Mouse (Mus musculus) CH12.LX (cell line): ENCODE measurements at regions not wholly inside any gene's neighbourhood (a gene's known extent, or its start where the extent isn't known, plus 50 kb on each side); places are given as distances from the start of the nearest gene placed in this dataset.

ENCODE experiments used
- DNase-seq: peaks from one replicate; pipeline ENCODE4 v3.0.0-alpha.2; 2013; ENCODE audit errors: extremely low read depth
- H3K27ac ChIP-seq: 2 replicates; pipeline ENCODE4 v1.5.1; 2012; ENCODE audit warnings: low read depth, mild to moderate bottlenecking, control low read depth, moderate library complexity; ENCODE audit not compliant: insufficient read depth
- H3K27me3 ChIP-seq: replicated peaks from 2 replicates; pipeline ENCODE3; 2012; ENCODE audit warnings: inconsistent platforms
- H3K36me3 ChIP-seq, 2 experiments: replicated peaks in 1 of 2; 2 replicates each; pipeline versions ENCODE3 to v1.6.1; 2012; ENCODE audit warnings: inconsistent platforms in 1 of 2, low read length in 1 of 2, mild to moderate bottlenecking in 1 of 2, mixed read lengths in 1 of 2, moderate library complexity in 1 of 2; ENCODE audit not compliant: control insufficient read depth in 1 of 2, insufficient read depth in 1 of 2
- H3K4me1 ChIP-seq, 2 experiments: 2 replicates each; pipeline ENCODE4 v1.6.1; 2012; ENCODE audit warnings: inconsistent platforms in 1 of 2, moderate library complexity in 1 of 2; ENCODE audit not compliant: insufficient read depth in 2 of 2, control insufficient read depth in 1 of 2
- H3K4me2 ChIP-seq: 2 replicates; pipeline ENCODE4 v1.6.1; 2012; ENCODE audit warnings: low read depth, mild to moderate bottlenecking, control low read depth; ENCODE audit not compliant: poor library complexity, insufficient read depth, severe bottlenecking
- H3K4me3 ChIP-seq, 3 experiments: fragments of 150-350 bp in 1 of 3; sonication (generic) in 1 of 3; replicated peaks in 1 of 3; 2 replicates each; pipeline versions ENCODE3 to v1.5.1; 2011 to 2012; ENCODE audit warnings: low read depth in 2 of 3, low read length in 2 of 3, mild to moderate bottlenecking in 2 of 3, moderate library complexity in 2 of 3, control low read depth in 1 of 3, improper control_type of control experiment in 1 of 3, inconsistent platforms in 1 of 3, mixed read lengths in 1 of 3; ENCODE audit not compliant: poor library complexity in 1 of 3
- H3K79me2 ChIP-seq: replicated peaks from 2 replicates; pipeline ENCODE4 v1.6.1; 2012; ENCODE audit warnings: mild to moderate bottlenecking, moderate library complexity; ENCODE audit not compliant: control insufficient read depth, poor library complexity, insufficient read depth, severe bottlenecking; ENCODE audit errors: extremely low read depth
- H3K9ac ChIP-seq: 2 replicates; pipeline ENCODE4 v1.6.1; 2012; ENCODE audit warnings: low read depth, mild to moderate bottlenecking, control low read depth, moderate library complexity; ENCODE audit not compliant: insufficient read depth
- H3K9me3 ChIP-seq: replicated peaks from 2 replicates; pipeline ENCODE3; 2012; ENCODE audit warnings: low read length, inconsistent platforms, mixed read lengths
- BHLHE40 ChIP-seq: IDR thresholded peaks from 2 replicates; pipeline ENCODE4 v1.6.1; 2011; ENCODE audit warnings: mild to moderate bottlenecking, low read depth, low read length, improper control_type of control experiment
- CHD2 ChIP-seq: IDR thresholded peaks from 2 replicates; pipeline ENCODE4 v1.6.1; 2011; ENCODE audit warnings: low read length, improper control_type of control experiment
- E2F4 ChIP-seq: IDR thresholded peaks from 2 replicates; pipeline ENCODE4 v1.6.1; 2011; ENCODE audit warnings: low read depth, low read length, improper control_type of control experiment; ENCODE audit not compliant: insufficient replicate concordance
- EP300 ChIP-seq: IDR thresholded peaks from 2 replicates; pipeline ENCODE4 v1.6.1; 2011; ENCODE audit warnings: low read length, improper control_type of control experiment
- ETS1 ChIP-seq: conservative IDR thresholded peaks from 2 replicates; pipeline ENCODE4 v1.6.1; 2012; ENCODE audit warnings: low read depth, mild to moderate bottlenecking, inconsistent platforms, low read length, improper control_type of control experiment, moderate library complexity
- HCFC1 ChIP-seq: IDR thresholded peaks from 2 replicates; pipeline ENCODE4 v1.6.1; 2012; ENCODE audit warnings: low read depth, mild to moderate bottlenecking, inconsistent platforms, low read length, improper control_type of control experiment
- IRF4 ChIP-seq: IDR thresholded peaks from 2 replicates; pipeline ENCODE4 v1.6.1; 2014; ENCODE audit warnings: low read depth, mild to moderate bottlenecking, inconsistent platforms, low read length, improper control_type of control experiment
- KAT2A ChIP-seq: IDR thresholded peaks from 2 replicates; pipeline ENCODE4 v1.6.1; 2012; ENCODE audit warnings: low read length, improper control_type of control experiment, inconsistent platforms; ENCODE audit not compliant: insufficient replicate concordance
- MAX ChIP-seq: IDR thresholded peaks from 2 replicates; pipeline ENCODE4 v1.6.1; 2011; ENCODE audit warnings: low read length, improper control_type of control experiment
- NRF1 ChIP-seq: IDR thresholded peaks from 2 replicates; pipeline ENCODE4 v1.6.1; 2014; ENCODE audit warnings: low read depth, mild to moderate bottlenecking, inconsistent platforms, low read length, improper control_type of control experiment, moderate library complexity
- PAX5 ChIP-seq: IDR thresholded peaks from 2 replicates; pipeline ENCODE4 v1.6.1; 2012; ENCODE audit warnings: low read length, inconsistent platforms, mixed read lengths
- POLR2AphosphoS2 ChIP-seq: IDR thresholded peaks from 2 replicates; pipeline ENCODE4 v1.6.1; 2011; ENCODE audit warnings: low read depth, low read length, improper control_type of control experiment
- TCF12 ChIP-seq: IDR thresholded peaks from 2 replicates; pipeline ENCODE4 v1.6.1; 2014; ENCODE audit warnings: low read depth, mild to moderate bottlenecking, inconsistent platforms, low read length, improper control_type of control experiment
- UBTF ChIP-seq: IDR thresholded peaks from 2 replicates; pipeline ENCODE4 v1.6.1; 2012; ENCODE audit warnings: low read depth, mild to moderate bottlenecking, inconsistent platforms, low read length, improper control_type of control experiment, moderate library complexity
- ZC3H11A ChIP-seq: IDR thresholded peaks from 2 replicates; pipeline ENCODE4 v1.6.1; 2012; ENCODE audit warnings: low read depth, mild to moderate bottlenecking, inconsistent platforms, low read length, improper control_type of control experiment
- ZMIZ1 ChIP-seq: IDR thresholded peaks from 2 replicates; pipeline ENCODE4 v1.6.1; 2012; ENCODE audit warnings: low read depth, mild to moderate bottlenecking, inconsistent platforms, low read length, improper control_type of control experiment
- ZNF384 ChIP-seq: IDR thresholded peaks from 2 replicates; pipeline ENCODE4 v1.6.1; 2012; ENCODE audit warnings: low read depth, low read length, improper control_type of control experiment, inconsistent platforms
- dilution Hi-C: fragments of 300-500 bp; cut with MboI; formaldehyde crosslinking; loops from 2 replicates; pipeline ENCODE4 v1.14.3; 2020; ENCODE audit warnings: low sequenced_read_pairs; ENCODE audit not compliant: extremely low pct_unique_long_range_greater_than_20kb, extremely low pct_ligation_motif_present
- in situ Hi-C: fragments of 300-500 bp; cut with MboI; formaldehyde crosslinking; loops from 3 replicates; pipeline ENCODE4 v1.14.3; 2019; ENCODE audit warnings: low sequenced_read_pairs, low pct_ligation_motif_present, low pct_unique_long_range_greater_than_20kb, mixed read lengths

GRCm38 (mm10) chr3:52469397-52469796 is 201.3 kb downstream of the Foxo1 start (continued):
- TF ChIP-seq MAX: no peak

GRCm38 (mm10) chr3:52468326-52468725 is 200.2 kb downstream of the Foxo1 start:
- DNase-seq: peak; percentile 56
- Histone ChIP-seq H3K9ac (no peak overlapping the region), H3K4me1 (peaks cover 8 to 27% of the 10 kb centered on the region in 2 experiments), H3K27ac (no peak overlapping the region), H3K36me3 (no peaks in the 10 kb centered on the region), H3K27me3 (no peaks in the 10 kb centered on the region), H3K79me2 (no peaks in the 10 kb centered on the region), H3K4me3 (no peak overlapping the region), H3K4me2 (0 out of 2 replicates have a peak overlapping the region, but pooled peaks have one; percentile 16), H3K9me3 (peaks cover 17% of the 10 kb centered on the region)
- in situ Hi-C loops: no loop called here
- dilution Hi-C loops: no loop called here
- TF ChIP-seq E2F4 (no peak), EP300 (peak; percentile 65), IRF4 (peak; percentile 82), PAX5 (no peak)

DNA sequence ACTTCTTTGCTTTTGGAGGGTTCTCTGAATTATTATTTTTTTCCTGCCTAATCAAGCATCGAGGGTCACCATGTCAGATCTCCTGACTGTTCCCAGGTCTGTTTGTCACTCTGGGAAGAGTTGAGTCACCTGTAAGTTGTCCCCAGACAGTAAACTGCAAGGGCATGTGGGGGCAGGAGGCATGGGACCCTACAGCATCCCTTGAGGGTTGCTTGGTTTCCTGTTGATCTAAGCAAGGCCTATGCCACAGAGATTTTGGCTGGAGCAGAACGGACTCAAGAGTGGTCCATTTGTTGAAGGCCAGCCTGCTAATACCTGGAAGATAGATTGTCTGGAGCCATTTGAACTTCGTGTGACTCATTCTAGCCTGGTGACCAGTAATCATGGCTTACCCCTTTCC is 199.7 kb downstream of the Foxo1 start:
- H3K9me3 ChIP-seq: peaks cover 17% of the 10 kb centered on the region

DNA sequence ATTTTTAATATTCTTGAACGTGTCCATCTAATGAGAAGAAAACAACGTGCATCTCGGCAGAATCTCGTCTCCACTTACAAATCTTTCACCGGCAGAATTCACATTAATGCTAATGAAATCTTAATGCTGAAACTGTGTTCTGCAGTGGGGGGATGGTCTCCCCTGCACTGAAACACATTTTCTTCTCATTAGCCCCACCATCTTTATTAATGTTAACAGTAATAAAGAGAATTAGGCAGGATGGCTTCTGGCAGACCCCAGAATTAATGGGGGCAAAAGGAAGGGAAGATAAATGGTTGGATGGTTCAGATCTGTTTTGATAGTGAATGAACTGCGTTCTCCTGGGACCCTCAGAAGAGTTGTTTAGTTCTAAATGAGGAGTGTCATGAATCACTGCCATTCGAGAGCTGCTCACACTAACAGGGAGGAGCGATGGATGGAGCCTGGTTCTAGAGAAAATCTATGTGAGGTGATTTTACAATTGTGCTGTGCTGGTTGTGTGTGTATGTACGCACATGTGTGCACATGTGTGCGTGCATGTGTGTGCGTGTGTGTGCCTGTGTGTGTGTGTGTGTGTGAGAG is 198.9 kb downstream of the Foxo1 start:
- no peaks in the 10 kb centered on the region for H3K79me2 ChIP-seq
- H3K9me3 ChIP-seq: peaks cover 15% of the 10 kb centered on the region
- dilution Hi-C loops: no loop called here
- H3K4me3 ChIP-seq: no peak overlapping the region
- in situ Hi-C loops: no loop called here
- no peaks in the 10 kb centered on the region for H3K27me3 ChIP-seq
- DNase-seq: no peak
- H3K27ac ChIP-seq: no peak overlapping the region
- H3K4me2 ChIP-seq: no peak overlapping the region
- TF ChIP-seq POLR2AphosphoS2 (no peak), BHLHE40 (no peak), E2F4 (no peak), ZNF384 (no peak), ZMIZ1 (no peak), UBTF (no peak), HCFC1 (no peak), ZC3H11A (no peak), CHD2 (no peak), TCF12 (no peak), EP300 (no peak), NRF1 (no peak), PAX5 (no peak)
- no peaks in the 10 kb centered on the region for H3K36me3 ChIP-seq
- H3K9ac ChIP-seq: no peak overlapping the region
- peaks cover 8 to 27% of the 10 kb centered on the region in 2 experiments for H3K4me1 ChIP-seq

More for the DNA sequence above, 199.7 kb downstream of the Foxo1 start:
- no peak overlapping the region for H3K4me3 ChIP-seq
- no peak overlapping the region for H3K4me2 ChIP-seq
- no peaks in the 10 kb centered on the region for H3K79me2 ChIP-seq
- TF ChIP-seq KAT2A (0 out of 2 replicates have a peak, but pooled peaks have one; percentile 33), ETS1 (0 out of 2 replicates have a peak, but pooled peaks have one; percentile 15), ZC3H11A (no peak)
- H3K4me1 ChIP-seq: peaks cover 8 to 27% of the 10 kb centered on the region in 2 experiments
- dilution Hi-C loops: no loop called here
- in situ Hi-C loops: no loop called here
- H3K27me3 ChIP-seq: no peaks in the 10 kb centered on the region
- H3K36me3 ChIP-seq: no peaks in the 10 kb centered on the region
- no peak for DNase-seq
- no peak overlapping the region for H3K27ac ChIP-seq
- no peak overlapping the region for H3K9ac ChIP-seq
